Mouse (Mus musculus) stomach, embryonic 15.5 days (tissue): ENCODE results near the gene Slc1a5. TPM values are rescaled to one million over a fixed set of nuclear protein-coding genes. Genes with fewer than 3 reads are reported as not detected.

Experiments
- ATAC-seq: fragments of 200-750 bp; cut with Nextera tagmentation; 2 replicates; pipeline ENCODE4 v1.8.0; 2017; ENCODE audit warnings: low read depth, moderate number of reproducible peaks, moderate TSS enrichment; ENCODE audit not compliant: insufficient read depth, low FRiP score
- H3K27ac ChIP-seq: fragments of 300-500 bp; sonication (generic); 2 replicates; pipeline ENCODE4 v1.5.1; 2015; ENCODE audit warnings: mild to moderate bottlenecking, inconsistent platforms
- H3K27me3 ChIP-seq: fragments of 300-500 bp; sonication (generic); replicated peaks from 2 replicates; pipeline ENCODE4 v1.6.1; 2015; ENCODE audit warnings: inconsistent platforms
- H3K36me3 ChIP-seq: fragments of 300-500 bp; sonication (generic); 2 replicates; pipeline ENCODE4 v1.6.1; 2015; ENCODE audit warnings: inconsistent platforms
- H3K4me1 ChIP-seq: fragments of 300-500 bp; sonication (generic); 2 replicates; pipeline ENCODE4 v1.6.1; 2015; ENCODE audit warnings: inconsistent platforms
- H3K4me2 ChIP-seq: fragments of 300-500 bp; sonication (generic); 2 replicates; pipeline ENCODE4 v1.6.1; 2015; ENCODE audit warnings: mild to moderate bottlenecking, inconsistent platforms
- H3K4me3 ChIP-seq: fragments of 300-500 bp; sonication (generic); replicated peaks from 2 replicates; pipeline ENCODE4 v1.5.1; 2015; ENCODE audit warnings: inconsistent platforms
- H3K9ac ChIP-seq: fragments of 300-500 bp; sonication (generic); 2 replicates; pipeline ENCODE4 v1.6.1; 2015; ENCODE audit warnings: inconsistent platforms
- H3K9me3 ChIP-seq: fragments of 300-500 bp; sonication (generic); 2 replicates; pipeline ENCODE4 v1.6.1; 2016; ENCODE audit warnings: inconsistent platforms
- WGBS: fragments of 180-500 bp; shearing (Covaris S2); methylation state at CpG from one replicate; pipeline ENCODE4 v1.1.7; 2015; 5-methylcytosine and 5-hydroxymethylcytosine counted together
- polyA plus RNA-seq: library from polyadenylated mRNA; unstranded; fragments of >200 nt; fragmentation: Nextera tagmentation; extraction: Ambion mirVana; gene quantifications from 2 replicates; pipeline ENCODE4 v1.2.1, GENCODE M21; 2015

Gene Slc1a5
- polyA plus RNA-seq, 1 experiment from 2014 or later, result 66.3 TPM

DNA sequence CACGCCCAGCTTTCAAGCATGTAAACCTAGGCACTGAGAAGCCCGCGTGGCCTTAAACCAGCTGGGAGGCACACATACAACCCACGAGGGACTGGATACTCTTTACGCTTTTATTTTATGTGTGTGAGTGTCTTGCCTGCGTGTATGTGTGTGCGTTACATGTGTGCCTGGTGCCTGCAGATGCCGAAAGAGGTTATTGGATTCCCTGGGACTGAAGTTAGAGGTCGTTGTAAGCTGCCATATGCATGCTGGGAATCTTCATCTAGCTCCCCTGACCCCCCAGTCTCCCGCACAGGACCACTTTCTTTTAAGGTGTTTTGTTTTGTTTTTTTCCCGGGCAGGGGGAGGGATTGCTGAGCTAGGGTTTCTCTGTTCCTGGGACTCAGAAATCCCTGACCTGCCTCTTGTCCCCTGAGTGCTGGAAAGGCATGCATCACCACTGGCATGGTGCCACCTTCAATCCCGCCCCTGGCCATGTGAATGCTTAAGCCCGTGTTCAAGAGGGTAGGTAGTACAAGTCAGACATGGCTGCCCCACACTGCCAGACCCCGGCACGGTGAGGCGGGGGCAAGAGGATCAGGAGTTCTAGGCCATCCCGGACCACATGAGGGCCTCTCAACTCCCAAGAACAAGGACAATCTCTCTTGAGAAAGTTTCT lies 2.7 kb downstream of the Slc1a5 start:
- H3K27ac ChIP-seq, result peak overlapping the region; percentile 63
- 41% methylated on average over 17 of the region's 17 CpGs for WGBS
- peak overlapping the region; percentile 29 for H3K9ac ChIP-seq

GRCm38 (mm10) chr7:16784498-16784976 lies 3.4 kb downstream of the Slc1a5 start:
- H3K9ac ChIP-seq, result no peak overlapping the region
- H3K4me1 ChIP-seq, result peaks cover 25% of the 10 kb centered on the region
- H3K27ac ChIP-seq, result no peak overlapping the region
- peak overlapping the region; percentile 59; the same call in 1 of the 2 replicates for H3K4me3 ChIP-seq
- 78% methylated on average over 10 of the region's 10 CpGs for WGBS
- peaks cover 12% of the 10 kb centered on the region for H3K36me3 ChIP-seq
- no peak for ATAC-seq
- H3K4me2 ChIP-seq, result peak overlapping the region; percentile 92
- H3K9me3 ChIP-seq, result no peaks in the 10 kb centered on the region
- H3K27me3 ChIP-seq, result no peaks in the 10 kb centered on the region

More for the DNA sequence above, 2.7 kb downstream of the Slc1a5 start:
- Histone ChIP-seq H3K4me1 (peaks cover 25% of the 10 kb centered on the region), H3K36me3 (peaks cover 12% of the 10 kb centered on the region), H3K4me2 (peak overlapping the region; percentile 92), H3K4me3 (peak overlapping the region; percentile 59), H3K9me3 (no peaks in the 10 kb centered on the region), H3K27me3 (no peaks in the 10 kb centered on the region)
- ATAC-seq, result no peak

GRCm38 (mm10) chr7:16785541-16786083 lies 4.5 kb downstream of the Slc1a5 start:
- Histone ChIP-seq H3K4me3 (no peak overlapping the region), H3K9me3 (no peaks in the 10 kb centered on the region)
- ATAC-seq, result no peak

GRCm38 (mm10) chr7:16792316-16792715 lies 11.2 kb downstream of the Slc1a5 start:
- no peak overlapping the region for H3K9ac ChIP-seq
- H3K4me3 ChIP-seq, result no peak overlapping the region
- peaks cover 18% of the 10 kb centered on the region; the same call in 1 of the 2 replicates for H3K36me3 ChIP-seq
- WGBS, result 23% methylated on average over 5 of the region's 5 CpGs
- H3K27me3 ChIP-seq, result no peaks in the 10 kb centered on the region
- H3K4me1 ChIP-seq, result peaks cover 10% of the 10 kb centered on the region
- no peaks in the 10 kb centered on the region for H3K9me3 ChIP-seq
- H3K4me2 ChIP-seq, result no peak overlapping the region
- ATAC-seq, result peak; percentile 75
- H3K27ac ChIP-seq, result peak overlapping the region; percentile 71

More at GRCm38 (mm10) chr7:16785541-16786083, 4.5 kb downstream of the Slc1a5 start:
- Histone ChIP-seq H3K27ac (no peak overlapping the region), H3K9ac (no peak overlapping the region), H3K4me1 (peaks cover 24% of the 10 kb centered on the region), H3K4me2 (no peak overlapping the region), H3K27me3 (no peaks in the 10 kb centered on the region), H3K36me3 (peaks cover 15% of the 10 kb centered on the region)
- 84% methylated on average over 8 of the region's 8 CpGs for WGBS

DNA sequence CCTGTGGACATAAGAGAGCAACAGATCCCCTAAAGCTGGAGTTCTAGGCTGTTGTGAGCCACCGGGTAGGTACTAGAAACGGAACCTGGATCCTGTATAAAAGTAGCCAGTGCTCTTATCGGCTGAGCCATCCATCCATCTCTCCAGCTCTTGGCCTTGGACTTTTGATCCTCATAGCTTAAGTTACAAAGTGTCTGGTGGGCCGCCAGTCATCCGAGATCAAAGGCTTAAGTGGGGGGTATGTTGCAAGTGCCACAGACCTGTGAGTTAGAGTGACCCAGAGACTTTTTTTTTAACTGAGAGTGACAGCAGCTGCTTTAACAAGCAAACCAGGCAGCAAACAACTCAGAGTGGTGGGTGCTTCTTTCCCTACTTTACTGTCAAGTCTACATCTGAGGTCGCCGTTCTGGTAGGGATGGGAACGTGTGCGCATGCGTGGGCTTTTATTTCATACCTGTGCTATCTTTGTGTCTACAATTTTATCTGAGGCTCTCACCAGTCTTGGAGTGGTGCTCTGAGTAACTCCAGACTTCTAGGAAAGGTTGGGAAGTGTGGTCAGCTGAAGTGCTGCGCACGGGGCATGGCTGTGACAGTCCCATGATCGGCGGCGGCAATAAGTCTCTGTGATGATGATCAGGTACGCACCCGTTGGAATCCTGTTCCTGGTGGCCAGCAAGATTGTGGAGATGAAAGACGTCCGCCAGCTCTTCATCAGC lies 12.0 kb downstream of the Slc1a5 start:
- H3K9me3 ChIP-seq, result no peaks in the 10 kb centered on the region
- H3K27me3 ChIP-seq, result no peaks in the 10 kb centered on the region
- H3K4me3 ChIP-seq, result no peak overlapping the region
- peak overlapping the region; percentile 71; the same call in 1 of the 2 replicates for H3K27ac ChIP-seq
- WGBS, result 78% methylated on average over 19 of the region's 19 CpGs
- H3K4me1 ChIP-seq, result peaks cover 10% of the 10 kb centered on the region
- H3K4me2 ChIP-seq, result no peak overlapping the region
- H3K9ac ChIP-seq, result no peak overlapping the region
- no peak for ATAC-seq
- peaks cover 19% of the 10 kb centered on the region; the same call in 1 of the 2 replicates for H3K36me3 ChIP-seq

GRCm38 (mm10) chr7:16794886-16795285 lies 13.7 kb downstream of the Slc1a5 start:
- WGBS, result 92% methylated on average over 5 of the region's 5 CpGs
- Histone ChIP-seq H3K9ac (no peak overlapping the region), H3K36me3 (peaks cover 22% of the 10 kb centered on the region; the same call in 1 of the 2 replicates), H3K4me2 (no peak overlapping the region), H3K27me3 (no peaks in the 10 kb centered on the region), H3K4me3 (no peak overlapping the region), H3K9me3 (no peaks in the 10 kb centered on the region), H3K27ac (no peak overlapping the region), H3K4me1 (peaks cover 10% of the 10 kb centered on the region)
- no peak for ATAC-seq

DNA sequence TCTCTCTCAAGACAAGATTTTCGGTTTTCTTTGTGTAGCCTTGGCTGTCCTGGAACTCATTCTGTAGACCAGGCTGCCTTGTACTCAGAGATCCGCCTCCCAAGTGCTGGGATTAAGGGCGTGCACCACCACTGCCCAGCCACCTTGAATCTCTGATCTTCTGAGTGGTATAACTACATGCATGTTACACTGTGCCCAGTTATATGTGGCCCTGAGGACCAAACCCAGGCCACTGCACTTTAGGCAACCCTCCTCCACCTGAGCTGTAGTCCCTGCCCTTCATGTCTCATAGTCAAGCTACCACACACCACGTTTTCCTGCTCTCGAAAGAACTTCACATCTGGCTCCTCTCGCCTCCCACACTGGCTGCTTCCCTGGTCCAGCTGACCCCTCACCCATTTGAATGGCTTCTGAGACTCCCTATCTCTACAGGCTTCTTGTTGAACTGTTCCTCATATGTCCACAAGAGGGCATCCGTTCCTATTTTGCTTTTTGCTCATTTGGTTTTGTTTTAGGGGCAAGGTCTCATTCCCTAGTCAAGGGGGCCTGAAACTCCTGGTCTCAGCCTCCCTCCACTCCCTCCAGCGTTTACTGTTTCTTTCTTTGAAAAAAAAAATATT lies 23.4 kb downstream of the Slc1a5 start:
- Histone ChIP-seq H3K27ac (no peak overlapping the region), H3K4me1 (0 out of 2 replicates have a peak, but pooled peaks cover 4% of the 10 kb centered on the region)
- 35% methylated on average over 8 of the region's 8 CpGs for WGBS

GRCm38 (mm10) chr7:16807936-16808335 lies 26.8 kb downstream of the Slc1a5 start:
- 91% methylated on average over 9 of the region's 9 CpGs for WGBS

More for the DNA sequence above, 23.4 kb downstream of the Slc1a5 start:
- Histone ChIP-seq H3K9me3 (no peaks in the 10 kb centered on the region), H3K36me3 (peaks cover 8% of the 10 kb centered on the region; the same call in 1 of the 2 replicates), H3K9ac (no peak overlapping the region), H3K4me3 (no peak overlapping the region), H3K27me3 (no peaks in the 10 kb centered on the region), H3K4me2 (no peak overlapping the region)
- ATAC-seq, result 0 out of 2 replicates have a peak, but pooled peaks have one; percentile 27

GRCm38 (mm10) chr7:16808647-16809046 lies 27.5 kb downstream of the Slc1a5 start:
- no peak overlapping the region for H3K4me2 ChIP-seq
- H3K27ac ChIP-seq, result no peak overlapping the region
- H3K4me1 ChIP-seq, result peaks cover 21% of the 10 kb centered on the region
- peaks cover 8% of the 10 kb centered on the region; the same call in 1 of the 2 replicates for H3K36me3 ChIP-seq
- WGBS, result 52% methylated on average over 9 of the region's 9 CpGs
- no peak for ATAC-seq
- H3K4me3 ChIP-seq, result no peak overlapping the region
- 0 out of 2 replicates have a peak, but pooled peaks cover 15% of the 10 kb centered on the region for H3K27me3 ChIP-seq
- no peak overlapping the region for H3K9ac ChIP-seq
- H3K9me3 ChIP-seq, result no peaks in the 10 kb centered on the region

More at GRCm38 (mm10) chr7:16807936-16808335, 26.8 kb downstream of the Slc1a5 start:
- no peak overlapping the region for H3K9ac ChIP-seq
- no peaks in the 10 kb centered on the region for H3K9me3 ChIP-seq
- ATAC-seq, result no peak
- peaks cover 21% of the 10 kb centered on the region for H3K4me1 ChIP-seq
- H3K4me3 ChIP-seq, result no peak overlapping the region
- H3K27me3 ChIP-seq, result 0 out of 2 replicates have a peak, but pooled peaks cover 15% of the 10 kb centered on the region
- H3K4me2 ChIP-seq, result no peak overlapping the region
- peaks cover 8% of the 10 kb centered on the region; the same call in 1 of the 2 replicates for H3K36me3 ChIP-seq
- no peak overlapping the region for H3K27ac ChIP-seq

GRCm38 (mm10) chr7:16809739-16810138 lies 28.6 kb downstream of the Slc1a5 start:
- Histone ChIP-seq H3K27me3 (0 out of 2 replicates have a peak, but pooled peaks cover 15% of the 10 kb centered on the region), H3K4me1 (peaks cover 21% of the 10 kb centered on the region), H3K36me3 (peaks cover 8% of the 10 kb centered on the region; the same call in 1 of the 2 replicates), H3K9me3 (no peaks in the 10 kb centered on the region), H3K27ac (no peak overlapping the region), H3K9ac (no peak overlapping the region), H3K4me3 (no peak overlapping the region), H3K4me2 (no peak overlapping the region)
- ATAC-seq, result no peak
- 34% methylated on average over 10 of the region's 10 CpGs for WGBS

DNA sequence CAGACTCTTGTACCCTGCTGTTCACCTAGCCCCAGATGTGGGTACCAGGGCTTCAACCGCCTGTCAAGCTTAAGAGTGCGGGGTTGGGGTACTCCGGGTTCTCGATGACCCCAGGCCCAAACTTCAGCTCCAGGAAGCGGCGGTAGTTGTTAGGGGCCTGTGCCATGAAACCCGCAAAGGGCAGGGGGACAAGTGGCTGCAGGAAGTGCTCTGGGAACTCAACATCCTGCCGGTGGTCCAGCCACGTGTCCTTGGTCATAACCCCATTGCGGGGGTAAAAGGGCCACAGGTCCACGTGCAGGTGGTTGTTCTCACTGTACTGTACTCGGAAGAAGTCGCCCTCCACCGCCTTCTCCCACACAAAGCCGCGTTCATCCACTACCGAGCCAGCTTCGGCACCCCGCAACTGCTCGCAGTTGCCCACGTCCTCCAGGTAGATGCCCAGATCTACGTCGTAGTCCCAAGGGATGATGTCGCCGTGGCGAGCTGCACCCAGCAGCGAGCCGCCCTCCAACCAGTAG lies 29.3 kb downstream of the Slc1a5 start:
- ATAC-seq, result no peak
- Histone ChIP-seq H3K9me3 (no peaks in the 10 kb centered on the region), H3K36me3 (peaks cover 8% of the 10 kb centered on the region; the same call in 1 of the 2 replicates), H3K4me2 (peak overlapping the region; percentile 79), H3K9ac (no peak overlapping the region), H3K4me3 (peak overlapping the region; percentile 38), H3K27ac (no peak overlapping the region), H3K4me1 (peaks cover 27% of the 10 kb centered on the region), H3K27me3 (0 out of 2 replicates have a peak, but pooled peaks cover 15% of the 10 kb centered on the region)
- 63% methylated on average over 28 of the region's 28 CpGs for whole genome bisulfite sequencing
